Mouse (Mus musculus): ENCODE measurements around the gene Arpc5.
"Not testable (repeated sequence)": the region's sequence is repeated elsewhere in the genome, so short reads cannot be mapped to it uniquely, and the experiment has no call there.

The Arpc5 gene

DNA sequence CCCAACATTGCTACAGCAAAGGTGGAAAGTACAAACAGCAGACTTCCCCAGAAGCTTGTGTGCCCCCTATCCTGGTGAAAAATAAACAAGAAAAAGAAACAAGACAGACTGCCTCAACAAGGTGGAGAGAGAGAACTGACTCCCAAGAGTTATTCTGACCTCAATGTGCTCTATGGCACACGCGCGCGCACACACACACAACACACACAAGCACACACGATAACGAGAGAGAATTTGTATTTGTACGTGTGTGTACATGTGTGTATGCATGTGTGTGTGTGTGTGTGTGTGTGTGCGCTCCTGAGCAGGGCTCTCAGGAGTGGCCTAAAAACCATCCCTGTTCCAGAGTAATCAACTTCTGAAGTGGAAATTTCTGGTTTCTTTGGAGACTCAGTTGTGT, 18.3 kb downstream of the Arpc5 start:
- no peak for DNase-seq

DNA sequence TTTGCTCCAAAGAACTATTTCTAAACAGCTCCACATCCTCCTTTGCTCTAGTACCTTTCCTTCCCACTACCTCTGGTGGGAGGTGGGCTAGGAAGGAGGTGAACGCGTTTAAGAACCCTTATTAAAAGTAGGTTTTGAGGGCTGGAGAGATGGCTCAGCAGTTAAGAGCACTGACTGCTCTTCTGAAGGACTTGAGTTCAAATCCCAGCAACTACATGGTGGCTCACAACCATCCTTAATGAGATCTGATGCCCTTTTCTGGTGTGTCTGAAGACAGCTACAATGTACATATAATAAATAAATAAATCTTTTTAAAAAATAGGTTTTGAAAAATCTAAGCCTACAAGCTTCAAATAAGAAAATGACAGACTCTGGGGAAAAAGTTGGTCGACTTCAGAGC, 19.1 kb downstream of the Arpc5 start:
- DNase-seq = not testable (repeated sequence)

DNA sequence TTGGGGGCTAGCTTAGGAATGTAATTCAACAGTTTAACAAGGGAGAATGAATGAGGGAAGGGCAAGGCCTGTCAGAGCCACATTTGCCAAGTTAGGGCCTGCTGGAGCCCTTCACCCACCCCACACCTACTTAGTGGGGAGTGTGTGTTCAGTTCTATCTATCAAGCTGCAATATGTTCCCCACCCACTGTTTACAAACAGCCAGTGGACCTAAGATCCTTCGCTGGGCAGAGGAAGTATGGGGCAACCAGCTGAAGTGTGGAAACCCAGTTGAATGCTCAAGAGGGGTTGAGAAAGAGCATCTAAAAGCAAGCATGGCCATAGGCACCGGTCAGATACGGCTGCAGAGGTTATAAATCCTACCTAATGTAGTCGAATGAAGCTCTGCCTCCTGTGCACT, 20.6 kb downstream of the Arpc5 start:
- no peak for DNase-seq

DNA sequence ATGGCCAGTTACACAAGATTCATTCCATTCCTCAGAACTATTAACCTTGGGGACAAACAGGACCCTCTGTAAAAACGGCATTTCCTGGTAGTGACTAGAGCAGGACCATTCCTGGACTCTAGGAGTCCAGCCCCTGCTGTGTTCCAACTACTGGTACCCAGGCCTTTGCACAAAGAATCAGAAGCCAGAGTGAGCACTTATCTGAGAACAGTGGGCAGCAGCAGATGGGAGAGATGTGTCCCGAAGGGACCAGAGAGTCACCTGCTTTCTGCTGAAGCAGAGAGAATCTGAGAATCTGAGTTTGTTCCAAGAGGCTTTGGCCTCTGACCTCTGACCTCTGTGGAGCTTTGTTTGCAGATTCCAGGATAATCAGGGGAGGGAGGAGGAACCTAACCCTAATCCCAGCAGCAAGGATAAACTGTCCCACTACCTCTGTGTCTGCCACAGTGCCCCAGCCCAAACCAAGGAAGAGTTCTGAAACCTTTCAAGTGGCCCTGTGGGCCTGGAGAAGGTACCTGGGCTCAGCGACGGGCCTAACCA, 21.8 kb downstream of the Arpc5 start:
- DNase-seq = no peak

DNA sequence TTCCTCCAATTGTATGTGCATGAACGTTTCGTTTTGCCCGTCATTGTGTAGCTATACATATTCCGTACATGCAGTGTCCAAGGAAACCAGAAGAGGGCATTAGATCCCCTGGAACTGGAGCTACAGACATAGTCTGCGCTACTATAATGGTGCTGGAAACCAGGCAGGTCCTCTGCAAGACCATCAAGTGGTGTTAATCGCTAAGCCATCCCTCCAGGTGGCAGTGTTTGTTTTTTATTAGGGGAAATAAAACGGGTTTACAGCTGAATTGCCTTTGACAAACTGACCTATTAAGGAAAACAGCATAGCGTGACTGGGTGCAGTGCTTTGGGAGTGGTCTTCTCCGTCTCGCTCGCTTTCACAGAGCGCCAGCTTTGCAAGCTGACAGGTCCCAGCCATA, 23.9 kb downstream of the Arpc5 start:
- DNase-seq = no peak

DNA sequence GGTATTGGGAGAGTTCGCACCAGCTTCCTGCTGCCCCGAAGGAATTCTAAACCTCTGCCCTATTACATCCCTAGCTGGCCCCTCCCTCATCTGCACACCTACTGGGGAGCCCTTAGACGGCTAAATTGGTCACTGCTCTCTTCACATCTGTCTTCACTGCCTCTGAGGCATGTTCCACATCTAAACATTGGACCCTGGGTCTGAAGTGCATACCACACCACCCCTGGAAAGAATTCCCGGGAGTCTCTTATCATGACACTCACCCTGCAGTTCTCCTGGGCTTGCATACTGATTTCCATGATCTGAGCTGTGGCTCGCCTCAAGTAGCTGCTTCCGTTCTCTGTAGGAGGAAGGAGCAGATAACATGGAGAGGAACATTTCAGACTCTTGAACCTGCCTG, 24.5 kb downstream of the Arpc5 start:
- DNase-seq = no peak

DNA sequence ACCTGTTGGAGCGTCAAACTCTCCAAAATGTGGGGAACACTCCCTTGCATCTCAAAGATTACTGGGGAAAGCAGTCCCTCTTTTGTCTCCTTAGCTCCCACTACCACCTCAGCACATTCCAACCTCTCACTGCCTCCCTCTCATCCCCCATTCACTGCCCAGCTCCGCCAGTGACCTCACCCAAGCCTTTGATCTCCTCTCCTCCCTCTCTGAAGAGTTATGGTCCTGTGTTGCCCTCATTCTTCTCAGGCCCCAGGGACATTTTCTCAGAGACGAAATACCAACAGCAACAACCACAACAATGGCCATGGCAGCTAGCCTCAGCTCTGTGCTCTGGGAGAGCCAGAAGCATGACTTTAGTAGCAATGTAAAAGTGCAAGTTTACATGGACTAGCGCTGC, 24.9 kb downstream of the Arpc5 start:
- no peak for DNase-seq

DNA sequence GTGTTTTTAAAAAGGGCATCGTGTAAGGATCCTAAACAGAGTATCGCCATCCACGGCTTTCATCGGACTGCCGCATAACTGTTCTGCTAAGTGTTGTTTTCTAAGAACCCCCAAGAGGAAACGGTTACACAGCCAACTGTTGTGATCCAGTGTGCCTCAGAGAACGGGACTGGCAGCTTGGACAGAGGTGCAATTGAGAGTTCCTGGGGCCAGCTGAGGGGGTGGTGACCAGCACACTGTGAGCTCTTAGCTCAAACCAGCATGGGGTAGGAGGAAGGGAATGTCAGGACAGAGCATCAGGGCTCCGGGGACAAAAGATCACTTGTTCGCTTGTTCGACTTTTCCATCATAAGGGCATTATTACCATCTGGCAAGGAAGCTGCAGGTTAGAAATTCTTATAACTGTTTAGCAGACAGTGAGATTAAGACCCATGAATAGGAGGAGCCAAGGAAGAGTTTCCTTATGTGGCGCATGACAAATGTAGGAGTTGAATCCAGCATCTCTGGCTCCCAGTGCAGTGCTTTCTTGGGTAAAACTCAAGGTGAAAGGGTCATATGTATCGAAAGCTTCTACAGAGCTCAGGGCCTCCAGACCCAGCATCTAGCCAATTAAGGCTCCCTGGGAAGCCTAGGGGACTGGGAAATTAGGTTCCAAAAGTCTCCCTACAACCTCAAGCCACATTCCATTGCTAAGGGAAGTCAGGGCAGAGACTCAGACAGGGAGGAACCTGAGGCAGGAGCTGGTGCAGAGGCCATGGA, 26.6 kb downstream of the Arpc5 start:
- no peak for DNase-seq

DNA sequence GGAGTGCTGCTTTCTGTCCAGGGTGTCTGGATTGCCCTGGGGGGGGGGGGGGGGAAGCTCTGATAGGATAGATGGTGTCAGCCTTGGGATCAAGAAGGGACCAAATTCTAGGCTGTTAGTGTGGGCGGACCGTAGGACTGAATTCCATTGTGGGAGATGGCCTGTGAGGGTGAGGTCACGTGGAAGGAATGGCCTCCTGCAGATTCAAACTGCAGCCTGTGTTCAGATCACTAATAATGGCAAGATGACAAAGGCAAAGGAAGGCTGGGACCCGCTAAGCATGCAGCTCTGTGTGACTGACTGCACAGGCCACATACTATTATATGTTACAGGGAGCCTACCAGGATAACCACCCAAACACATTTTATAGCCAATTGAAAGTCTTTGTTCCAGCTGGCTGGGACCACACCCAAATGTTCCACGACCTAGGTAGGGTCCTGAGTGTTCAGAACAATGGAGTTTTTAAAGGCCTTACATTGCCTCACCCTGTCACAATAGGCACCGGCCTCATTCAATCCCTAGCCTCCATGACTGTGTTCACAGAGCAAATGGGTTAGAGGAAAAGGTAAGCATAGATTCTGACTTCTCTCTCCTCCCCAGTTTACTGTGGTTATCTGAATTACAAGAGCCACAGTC, 27.3 kb downstream of the Arpc5 start:
- no peak for DNase-seq

DNA sequence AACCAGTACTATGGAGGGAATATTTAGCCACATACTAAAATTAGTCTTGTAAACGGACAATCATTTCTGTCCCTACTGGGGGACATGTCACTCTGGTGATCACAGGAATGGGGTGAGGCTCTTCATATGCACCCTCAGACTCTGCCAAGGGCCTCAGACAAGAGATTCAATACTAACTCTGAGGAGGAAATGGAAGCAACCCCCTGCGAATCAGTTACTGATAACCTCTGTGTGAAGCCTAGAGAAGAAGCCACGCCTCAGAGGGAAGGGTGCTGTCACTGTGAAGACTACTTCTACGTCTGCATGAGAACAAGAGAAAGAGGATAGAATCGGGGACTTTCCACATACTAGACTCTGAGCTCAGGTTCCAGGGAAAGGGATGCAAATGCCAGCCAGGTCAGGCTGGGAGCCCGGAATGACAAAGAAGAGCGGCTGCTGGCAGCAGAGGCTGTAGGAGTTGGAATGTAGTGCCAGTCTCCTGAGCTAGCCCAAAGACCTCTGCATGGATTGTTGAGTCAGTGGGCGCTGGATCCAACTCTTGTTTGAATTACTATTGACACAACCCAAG, 29.4 kb downstream of the Arpc5 start:
- no peak for DNase-seq

DNA sequence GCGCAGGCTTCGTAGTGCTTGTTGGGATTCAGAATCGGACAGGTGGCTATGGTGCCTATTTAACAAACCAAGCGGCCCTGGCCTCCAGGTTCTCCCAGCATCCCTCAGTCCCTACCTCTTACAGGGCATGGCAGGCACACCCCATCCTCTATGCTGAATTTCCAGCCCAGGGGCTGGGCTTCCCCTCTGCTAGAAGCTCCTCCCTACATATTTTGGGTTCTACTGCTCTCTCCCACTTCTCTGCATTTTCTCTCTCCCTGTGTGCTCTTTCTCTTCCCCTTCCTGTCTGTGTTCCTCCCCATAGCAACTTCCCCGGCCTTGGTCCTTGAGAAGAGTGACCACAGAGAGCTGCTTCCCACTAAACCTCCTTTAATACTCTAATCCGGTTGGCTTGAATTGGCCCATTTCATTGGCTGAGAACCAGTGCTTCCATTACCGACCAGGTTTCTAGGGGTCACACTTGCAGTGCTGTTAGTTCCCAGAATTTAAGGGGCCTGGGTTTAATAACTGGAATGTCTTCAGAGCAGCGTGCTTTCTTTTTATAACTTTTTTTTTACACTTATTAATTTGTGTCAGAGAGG, 30.4 kb downstream of the Arpc5 start:
- DNase-seq = no peak

DNA sequence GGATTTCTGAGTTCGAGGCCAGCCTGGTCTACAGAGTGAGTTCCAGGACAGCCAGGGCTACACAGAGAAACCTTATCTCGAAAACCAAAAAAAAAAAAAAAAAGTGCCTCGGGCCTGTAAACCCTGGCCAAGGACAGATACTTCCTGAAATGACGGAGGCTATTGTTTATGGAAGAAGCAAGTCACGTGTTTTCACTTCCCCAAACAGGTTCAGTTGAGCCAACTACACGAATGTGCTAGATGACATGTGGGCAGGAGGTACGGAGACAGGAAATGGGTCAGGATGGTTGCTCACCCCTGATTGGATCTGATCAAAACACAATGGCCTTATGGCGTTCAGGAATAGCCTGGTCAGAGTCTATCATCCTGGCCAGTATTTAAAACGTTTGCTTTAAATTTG, 31.8 kb downstream of the Arpc5 start:
- DNase-seq = no peak

DNA sequence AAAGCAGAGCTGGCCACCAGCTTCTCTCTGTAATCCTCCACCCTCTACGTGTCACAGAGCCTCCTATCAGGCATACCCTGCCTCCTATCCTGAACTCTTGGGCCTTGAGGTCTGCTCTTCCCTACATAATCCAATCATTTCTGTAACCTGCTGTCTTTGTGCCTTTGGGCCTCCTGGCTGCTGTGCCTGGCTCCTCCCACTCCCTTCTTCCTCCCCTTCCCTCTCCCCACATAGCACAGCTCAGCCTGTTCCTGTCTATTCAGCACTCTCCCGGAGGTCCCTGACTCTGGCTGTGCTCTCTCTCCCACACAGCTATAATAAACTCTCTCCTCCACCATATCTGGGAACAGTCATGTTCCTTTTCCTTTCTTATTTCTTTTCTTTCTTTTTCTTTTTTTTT, 33.6 kb downstream of the Arpc5 start, which contains the start of gene Ncf2:
TSS of gene Ncf2 (plus strand) at position 298 of the 400 bp plus-strand sequence.
- no peak for DNase-seq

DNA sequence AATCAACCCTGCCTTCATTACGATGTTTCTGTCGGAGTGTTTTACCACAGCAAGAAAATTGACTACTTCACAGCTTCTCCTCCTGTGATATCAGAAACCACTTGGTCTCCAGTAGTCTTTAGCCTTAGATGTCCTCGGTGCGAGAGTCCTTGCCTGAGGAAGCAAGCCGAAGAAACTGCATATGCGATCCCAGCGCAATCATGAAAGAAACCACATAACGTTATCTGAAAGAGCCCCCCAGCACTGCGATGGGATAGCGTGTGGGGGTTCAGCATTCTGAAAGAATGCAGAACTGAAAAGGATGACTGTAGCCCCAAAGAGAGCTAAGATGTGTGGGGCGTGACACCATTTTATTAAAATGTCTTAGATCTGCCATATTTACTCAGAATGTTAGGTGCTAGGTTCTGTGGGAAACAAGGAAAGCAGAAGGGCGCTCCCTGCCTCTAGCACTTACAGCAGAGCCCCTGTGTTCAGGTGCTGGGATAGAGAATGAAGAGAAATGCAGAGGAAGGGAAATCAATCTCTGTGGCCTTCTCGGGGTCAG, 34.4 kb downstream of the Arpc5 start:
- DNase-seq = no peak

DNA sequence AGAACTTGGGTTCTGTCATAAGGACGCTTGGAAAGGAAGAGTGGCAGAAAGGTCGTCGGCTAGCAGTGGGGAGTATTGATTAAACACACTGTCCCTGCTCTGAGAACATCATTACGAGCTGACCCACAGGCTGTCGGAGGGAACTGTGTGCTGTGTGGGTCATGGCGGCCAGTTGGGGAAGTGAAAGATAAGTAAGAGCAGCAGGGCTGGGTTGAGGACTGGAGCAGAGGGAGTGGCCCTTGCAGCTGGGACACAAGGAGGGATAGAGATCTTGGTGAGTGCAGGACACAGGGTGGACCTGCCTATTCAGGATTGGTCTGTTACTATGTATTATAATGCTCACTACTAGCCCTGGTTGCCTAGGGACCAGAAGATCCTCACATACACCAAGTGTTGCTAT, 38.6 kb downstream of the Arpc5 start:
- DNase-seq = no peak

DNA sequence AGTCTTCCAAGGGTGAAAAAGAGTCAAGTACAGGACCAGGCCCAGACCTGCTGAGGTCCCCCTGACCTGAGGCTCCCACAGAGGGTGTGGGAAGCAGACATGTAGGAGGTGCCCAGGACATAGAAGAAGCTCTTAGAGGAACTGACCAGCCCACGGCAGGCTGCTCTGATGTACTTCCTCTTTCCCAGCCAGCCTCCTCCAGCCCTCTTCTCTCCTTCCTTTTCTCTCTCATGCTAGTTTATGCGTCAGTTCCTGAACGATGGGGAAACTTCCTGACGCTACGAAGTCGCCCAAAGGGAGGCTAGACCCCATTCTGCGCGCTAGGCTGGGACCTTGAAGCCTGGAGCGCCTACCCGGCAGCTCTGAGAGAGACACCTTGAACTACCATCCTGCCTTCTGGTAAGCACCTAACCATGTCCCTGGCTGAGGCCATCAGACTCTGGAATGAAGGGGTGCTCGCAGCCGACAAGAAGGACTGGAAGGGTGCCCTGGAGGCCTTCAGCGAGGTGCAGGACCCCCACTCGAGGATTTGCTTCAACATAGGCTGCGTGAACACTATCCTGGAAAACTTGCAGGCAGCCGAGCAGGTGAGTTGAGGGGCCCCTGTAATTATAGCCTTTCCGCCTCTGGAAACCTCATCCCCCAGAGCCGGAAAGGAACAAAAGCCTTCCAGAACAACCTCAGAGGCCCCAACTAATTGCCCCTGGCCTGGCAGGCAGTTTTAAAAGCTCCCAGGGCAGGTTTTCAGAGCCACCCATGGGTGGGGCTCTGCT, 41.5 kb downstream of the Arpc5 start:
- no peak for DNase-seq

DNA sequence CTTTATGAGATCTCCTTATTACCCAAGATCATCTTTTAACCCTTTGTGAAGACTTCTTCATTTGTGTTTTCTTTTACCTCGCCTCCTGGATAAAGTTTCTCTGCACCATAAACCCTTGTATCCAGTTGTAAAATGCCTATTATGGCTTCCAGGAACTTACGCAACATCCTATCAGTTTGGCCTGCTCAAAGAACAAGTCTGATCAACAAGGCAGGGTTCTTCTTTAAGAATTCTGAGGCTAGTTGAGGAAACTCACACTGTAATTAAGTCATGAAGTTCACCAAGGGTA, 42.0 kb downstream of the Arpc5 start:
- DNase-seq = no peak

DNA sequence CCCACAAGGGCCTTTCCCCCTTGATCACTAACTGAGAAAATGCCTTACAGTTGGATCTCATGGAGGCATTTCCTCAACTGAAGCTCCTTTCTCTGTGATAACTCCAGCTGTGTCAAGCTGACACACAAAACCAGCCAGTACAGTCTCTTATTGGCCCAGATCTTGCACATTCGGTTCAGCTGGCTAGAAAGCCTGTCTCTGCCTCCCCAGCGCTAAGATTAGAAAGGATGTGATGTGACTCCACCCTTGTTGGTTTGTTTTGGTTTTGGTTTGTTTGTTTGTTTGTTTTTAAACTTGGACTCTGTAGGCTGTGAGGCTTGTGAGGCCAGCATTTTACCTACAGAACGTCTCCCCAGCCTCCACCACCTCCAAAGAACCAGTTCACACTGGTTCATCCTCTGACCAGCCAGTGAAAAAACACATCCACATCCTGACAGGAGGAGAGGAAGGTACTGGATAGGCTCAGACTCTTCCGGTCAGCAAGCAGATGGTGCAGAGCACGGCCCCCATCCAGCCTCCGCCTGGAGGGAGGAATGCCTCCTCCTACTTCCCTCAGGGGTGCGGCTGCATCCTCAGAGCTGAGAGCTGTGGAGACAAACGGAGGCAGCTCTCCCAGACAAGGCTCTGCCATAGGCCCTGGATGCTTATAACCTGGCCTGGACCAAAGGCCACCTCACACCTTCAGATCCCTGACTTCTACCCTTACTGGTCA, 43.4 kb downstream of the Arpc5 start:
- no peak for DNase-seq

DNA sequence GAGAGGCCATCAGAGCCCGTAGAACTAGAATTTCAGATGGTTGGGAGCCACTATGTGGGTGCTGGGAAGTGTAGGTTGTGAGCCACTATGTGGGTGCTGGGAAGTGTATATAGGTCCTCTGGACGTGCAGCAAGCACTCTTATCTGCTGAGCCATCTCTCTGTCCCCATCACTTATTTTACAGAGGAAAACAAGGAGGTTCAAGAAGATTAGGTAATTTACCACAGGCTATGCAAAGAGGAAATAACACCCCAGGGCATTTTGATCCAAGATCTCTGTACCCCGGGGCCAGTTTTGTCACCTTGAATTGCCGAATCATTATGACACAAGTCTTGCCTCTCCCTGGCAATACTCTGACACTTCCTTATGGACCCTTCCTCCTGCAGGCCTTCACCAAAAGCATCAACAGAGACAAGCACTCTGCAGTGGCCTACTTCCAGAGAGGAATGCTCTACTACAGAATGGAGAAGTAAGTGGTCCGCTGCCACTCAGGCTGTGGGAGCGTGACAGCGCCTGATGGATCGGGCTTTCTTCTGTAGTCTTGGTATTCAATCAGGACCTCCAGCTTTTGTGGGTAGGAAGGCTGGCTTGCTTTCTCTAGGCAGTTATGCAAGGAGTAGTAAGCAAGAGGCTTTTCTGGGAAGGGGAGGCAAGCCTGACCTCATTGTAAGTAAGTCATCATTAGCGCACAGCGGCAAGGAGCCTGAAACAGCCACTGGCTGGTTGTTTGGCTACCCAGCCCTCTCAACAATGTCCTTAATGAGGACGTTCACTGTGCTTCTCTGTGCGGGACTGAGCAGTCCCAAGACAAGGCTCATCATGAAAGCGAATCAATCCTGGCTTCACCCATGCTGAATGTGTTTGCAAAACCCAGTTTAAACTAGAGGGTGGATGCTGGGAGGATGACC, 44.4 kb downstream of the Arpc5 start:
- no peak for DNase-seq

DNA sequence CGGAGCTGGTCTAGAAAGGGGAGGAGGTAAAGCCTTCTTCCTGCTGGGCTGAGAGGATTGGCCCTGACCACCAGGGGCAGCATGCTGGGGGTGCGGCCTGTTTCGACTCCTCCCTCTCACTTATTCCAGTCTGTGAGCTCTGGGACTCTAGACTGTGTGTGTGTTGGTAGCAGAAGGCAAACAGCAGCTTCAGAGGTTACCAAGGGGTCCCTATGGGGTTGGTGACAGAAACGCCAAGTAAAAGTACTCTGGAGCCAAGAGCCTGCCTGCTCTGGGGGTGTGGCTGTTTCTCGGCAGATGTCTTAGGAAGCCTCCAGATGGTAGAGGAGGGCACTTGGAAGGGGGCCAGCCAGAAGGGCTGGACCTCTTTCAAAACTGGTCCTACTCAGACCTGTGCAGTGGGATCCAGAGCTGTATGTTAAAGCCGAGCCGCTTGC, 48.9 kb downstream of the Arpc5 start:
- DNase-seq = peak; percentile 39
